ENCODE assay signal across 16 mouse cellular contexts in the genomic region with DNA sequence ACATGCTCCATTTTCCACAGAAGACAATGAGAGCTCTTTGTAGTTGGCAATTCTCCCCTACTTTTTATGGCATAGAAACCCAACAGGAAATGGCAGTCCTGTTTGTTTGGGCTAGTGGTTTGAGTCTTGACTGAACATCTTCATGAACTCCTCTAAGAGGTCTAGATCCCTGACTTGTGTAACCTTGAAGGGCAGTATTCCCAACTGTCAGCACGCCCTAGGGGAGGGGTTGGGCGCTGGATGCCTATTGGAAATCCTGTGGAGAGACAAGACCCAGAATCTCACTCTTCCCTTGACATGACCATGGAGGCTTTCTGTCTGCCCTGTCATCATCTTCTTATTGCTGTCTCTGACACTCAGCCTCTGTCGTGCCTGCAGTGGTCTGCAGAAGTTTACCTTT. TPM values are rescaled to one million over a fixed set of nuclear protein-coding genes. Genes with fewer than 3 reads are reported as not detected.
DNase-seq lines count a peak whose midpoint lies in the region; ATAC-seq and TF ChIP-seq lines count a peak whose summit lies in the region.
"Had no signal": no experiment of that assay in that cellular context is flagged by ENCODE, and none has a peak within 500 bp of the region (broad histone marks: within the 10 kb centered on the region; RNA-seq: fewer than 3 reads in every experiment).

No protein-coding gene starts in this region.

- ATAC-seq in heart, postnatal 0 days (ENCODE audit: insufficient read depth, low read depth) = no peak
- ATAC-seq: forebrain, embryonic 13.5 days; forebrain, postnatal 0 days had no signal

- H3K4me2 ChIP-seq in heart, postnatal 0 days (ENCODE audit: low read depth, low read length) = no peak overlapping the region
- H3K4me2 ChIP-seq: forebrain, embryonic 13.5 days; hindbrain, embryonic 15.5 days had no signal

- H3K9me3 ChIP-seq in heart, postnatal 0 days (replicated peaks; ENCODE audit: control insufficient read depth, low read length) = no peaks in the 10 kb centered on the region
- H3K9me3 ChIP-seq: embryonic facial prominence, embryonic 10.5 days; forebrain, embryonic 13.5 days; hindbrain, embryonic 15.5 days had no signal

- DNase-seq in heart, adult 2 months = no peak
- DNase-seq in heart, postnatal 25 days (ENCODE audit: low spot score) = no peak
- DNase-seq in heart, postnatal 0 days (ENCODE audit: low spot score) = no peak
- no peak for DNase-seq in heart, adult 18-20 months
- DNase-seq in left cerebral cortex, adult 2 months (ENCODE audit: extremely low spot score in 1 of 2, low spot score in 2 of 2) = no peak
- no peak for DNase-seq in left cerebral cortex, adult 18-20 months (ENCODE audit: low spot score in 2 of 2)
- no peak for DNase-seq in kidney, adult 8-10 months
- DNase-seq: adrenal gland, adult 8-10 months; adrenal gland, postnatal 36 days; forebrain, postnatal 0 days; heart, postnatal 10 days; kidney, adult 11 months had no signal

- TF ChIP-seq POLR2A in heart, adult 2 months (IDR thresholded peaks at IDR 0.05; ENCODE audit: insufficient read depth, low read depth, low read length) = no peak
- no peak for TF ChIP-seq POLR2A in cortical plate, adult 2 months (IDR thresholded peaks at IDR 0.05; ENCODE audit: extremely low read depth, insufficient read depth, low read length)

- H3K9ac ChIP-seq in heart, adult 2 months (ENCODE audit: low read depth, low read length) = no peak overlapping the region
- H3K9ac ChIP-seq in heart, postnatal 0 days (replicated peaks; ENCODE audit: low read depth, low read length) = no peak overlapping the region
- H3K9ac ChIP-seq: forebrain, embryonic 13.5 days; forebrain, postnatal 0 days; hindbrain, embryonic 15.5 days had no signal

- H3K4me3 ChIP-seq in heart, adult 2 months = no peak overlapping the region
- no peak overlapping the region for H3K4me3 ChIP-seq in heart, postnatal 0 days (ENCODE audit: low read depth, low read length)
- no peak overlapping the region for H3K4me3 ChIP-seq in left cerebral cortex, adult 2 months
- no peak overlapping the region for H3K4me3 ChIP-seq in cortical plate, adult 2 months (ENCODE audit: insufficient read depth, low read length)
- H3K4me3 ChIP-seq: embryonic facial prominence, embryonic 10.5 days; forebrain, embryonic 13.5 days; hindbrain, embryonic 15.5 days had no signal

- whole genome bisulfite sequencing in heart, adult 2 months = 64% methylated on average over 3 of the region's 3 CpGs
- 52% methylated on average over 3 of the region's 3 CpGs for WGBS in heart, postnatal 0 days

- peaks cover 2% of the 10 kb centered on the region for H3K36me3 ChIP-seq in heart, adult 2 months (ENCODE audit: control insufficient read depth, insufficient read depth, low read length)
- no peaks in the 10 kb centered on the region for H3K36me3 ChIP-seq in heart, postnatal 0 days (replicated peaks; ENCODE audit: control insufficient read depth, insufficient read depth, low read length)
- H3K36me3 ChIP-seq: embryonic facial prominence, embryonic 10.5 days; hindbrain, embryonic 15.5 days had no signal

- no peaks in the 10 kb centered on the region for H3K27me3 ChIP-seq in heart, adult 2 months (ENCODE audit: control insufficient read depth, insufficient read depth, low read length)
- H3K27me3 ChIP-seq in heart, postnatal 0 days (ENCODE audit: control insufficient read depth, insufficient read depth, low read length) = no peaks in the 10 kb centered on the region
- H3K27me3 ChIP-seq: forebrain, embryonic 13.5 days; hindbrain, embryonic 15.5 days had no signal

- H3K4me1 ChIP-seq in heart, adult 2 months (ENCODE audit: control insufficient read depth, insufficient read depth, low read length) = peaks cover 15% of the 10 kb centered on the region
- H3K4me1 ChIP-seq in heart, postnatal 0 days (ENCODE audit: control insufficient read depth, insufficient read depth) = peaks cover 13% of the 10 kb centered on the region
- H3K4me1 ChIP-seq in cortical plate, adult 2 months (ENCODE audit: control insufficient read depth, insufficient read depth, low read length) = peaks cover 11% of the 10 kb centered on the region; the same call in 1 of the 2 replicates
- H3K4me1 ChIP-seq: forebrain, embryonic 13.5 days; hindbrain, embryonic 15.5 days had no signal

- no peak for TF ChIP-seq EP300 in heart, adult 2 months (IDR thresholded peaks at IDR 0.05; ENCODE audit: insufficient read depth, low read depth, low read length)
- no peak for TF ChIP-seq EP300 in heart, postnatal 0 days (IDR thresholded peaks at IDR 0.05; ENCODE audit: low read depth)

- intact Hi-C loops in heart, adult 2 months (cut with DNase I) = no loop called here
- intact Hi-C loops in heart, postnatal 25 days (cut with DNase I) = loop anchor here (2.0 kb wide), 1 partner anchor 15 kb away; no protein-coding TSS in a partner anchor
- intact Hi-C loops in left cerebral cortex, adult 2 months (cut with DNase I) = loop anchor here (5.0 kb wide), 2 partner anchors 68 to 128 kb away; no protein-coding TSS in a partner anchor

- no peak for TF ChIP-seq CTCF in heart, adult 2 months (IDR thresholded peaks at IDR 0.05)
- no peak for TF ChIP-seq CTCF in heart, postnatal 0 days (IDR thresholded peaks at IDR 0.05; ENCODE audit: low read depth)
- TF ChIP-seq CTCF in left cerebral cortex, adult 2 months (IDR thresholded peaks at IDR 0.05) = no peak
- no peak for TF ChIP-seq CTCF in cortical plate, adult 2 months (IDR thresholded peaks at IDR 0.05; ENCODE audit: extremely low read depth, insufficient read depth, low read length)

- H3K79me2 ChIP-seq in heart, adult 2 months (replicated peaks; ENCODE audit: control insufficient read depth, insufficient read depth, low read length) = no peaks in the 10 kb centered on the region; the same call in 1 of the 2 replicates

- H3K27ac ChIP-seq in heart, adult 2 months = peak overlapping the region; percentile 32
- H3K27ac ChIP-seq in heart, postnatal 0 days (ENCODE audit: low read depth) = 0 out of 2 replicates have a peak overlapping the region, but pooled peaks have one; percentile 11
- H3K27ac ChIP-seq in left cerebral cortex, adult 2 months = peak overlapping the region; percentile 66
- H3K27ac ChIP-seq in cortical plate, adult 2 months (ENCODE audit: insufficient read depth, low read length) = 0 out of 2 replicates have a peak overlapping the region, but pooled peaks have one; percentile 55
- H3K27ac ChIP-seq: embryonic facial prominence, embryonic 10.5 days; forebrain, embryonic 13.5 days; hindbrain, embryonic 15.5 days had no signal

RNA-seq across cellular contexts. Expression of gene Hic1, which starts 49.5 kb away (rescaled TPM):
- total RNA-seq in heart, adult 2 months (2021) = 10 to 100 TPM; 12.6 to 13.6 TPM
- polyA plus RNA-seq in heart, adult 2 months (2012; rRNA removed) = 15.5 and 19.6 TPM in 2 replicates
- total RNA-seq in heart, postnatal 25 days (2021) = 10 to 100 TPM; 15.3 to 19.2 TPM
- total RNA-seq in heart, postnatal 0 days (2014; rRNA removed; ENCODE audit: low replicate concordance) = 17.8 and 19.5 TPM in 2 replicates
- 4.8 and 6.1 TPM in 2 replicates for polyA plus RNA-seq in heart, postnatal 0 days (2015; fragmentation: Nextera tagmentation; extraction: Ambion mirVana)
- total RNA-seq in heart, adult 18-20 months (2021) = 10 to 100 TPM in 1 of 2 experiments, 1 to 10 TPM in 1; 6.6 to 11.5 TPM
- 1 to 10 TPM; 3.3 to 3.9 TPM for total RNA-seq in left cerebral cortex, adult 2 months (2021)
- 1 to 10 TPM; 3.8 to 5.0 TPM for total RNA-seq in left cerebral cortex, adult 18-20 months (2021)
- polyA plus RNA-seq in cortical plate, adult 2 months (2012; rRNA removed) = 3.0 and 3.8 TPM in 2 replicates

RNA-seq across cellular contexts. Expression of gene Ovca2, which starts 58.8 kb away (rescaled TPM):
- total RNA-seq in heart, adult 2 months (2021) = 1 to 10 TPM; 5.7 to 6.1 TPM
- polyA plus RNA-seq in heart, adult 2 months (2012; rRNA removed) = 11.1 and 16.7 TPM in 2 replicates
- total RNA-seq in heart, postnatal 25 days (2021) = 1 to 10 TPM; 6.0 to 6.1 TPM
- 8.9 and 35.2 TPM in 2 replicates for total RNA-seq in heart, postnatal 0 days (2014; rRNA removed; ENCODE audit: low replicate concordance)
- 12.9 and 13.4 TPM in 2 replicates for polyA plus RNA-seq in heart, postnatal 0 days (2015; fragmentation: Nextera tagmentation; extraction: Ambion mirVana)
- 1 to 10 TPM; 5.5 to 7.0 TPM for total RNA-seq in heart, adult 18-20 months (2021)
- 10 to 100 TPM; 12.1 to 12.7 TPM for total RNA-seq in left cerebral cortex, adult 2 months (2021)
- 10 to 100 TPM in 1 of 2 experiments, 1 to 10 TPM in 1; 9.2 to 12.0 TPM for total RNA-seq in left cerebral cortex, adult 18-20 months (2021)
- polyA plus RNA-seq in cortical plate, adult 2 months (2012; rRNA removed) = 19.5 and 21.4 TPM in 2 replicates

Comparison
In these comparisons a context has a peak if more than half of its experiments do, and no peak if none do; other contexts are left out.
1. H3K27ac ChIP-seq: peak in every context shown above with its lines; median percentile 66 in left cerebral cortex, adult 2 months; 55 in cortical plate, adult 2 months; 32 in heart, adult 2 months; 11 in heart, postnatal 0 days.